Mouse (Mus musculus) testis, adult 10 weeks (tissue): ENCODE data around the gene Uhrf1bp1l. TPM values are rescaled to one million over a fixed set of nuclear protein-coding genes. Genes with fewer than 3 reads are reported as not detected.

Experiments
- polyA plus RNA-seq: library from polyadenylated mRNA; stranded (reverse); fragments of 350-450 nt; fragmentation: Illumina TruSeq; extraction: RNeasy Lipid Tissue Mini Kit (QIAGEN cat#74804); gene quantifications from one replicate; pipeline ENCODE4 v1.2.3, GENCODE M21; 2014; ENCODE audit warnings: low read depth, low replicate concordance

The Uhrf1bp1l gene
- 124 TPM for polyA plus RNA-seq

GRCm38 (mm10) chr10:89744871-89745665 lies at the start of gene Uhrf1bp1l:
Gene Uhrf1bp1l, plus strand, starts transcription at chr10:89744991.

GRCm38 (mm10) chr10:89732001-89732794 lies 12.6 kb upstream of the Uhrf1bp1l start, which contains the start of gene Actr6:
Gene Actr6, minus strand, starts transcription at chr10:89732295.

Other genes starting within 250 kb of the Uhrf1bp1l start
- 0.49 TPM for gene Nr1h4, start 211.4 kb upstream of the Uhrf1bp1l start, polyA plus RNA-seq
- 0.49 TPM for gene Slc17a8, start 123.7 kb upstream of the Uhrf1bp1l start, polyA plus RNA-seq
- 61.0 TPM for gene Scyl2, start 58.7 kb upstream of the Uhrf1bp1l start, polyA plus RNA-seq
- 86.0 TPM for gene Actr6, start 12.7 kb upstream of the Uhrf1bp1l start, polyA plus RNA-seq
- gene Anks1b, start 128.5 kb downstream of the Uhrf1bp1l start, polyA plus RNA-seq, result 6.5 TPM